Mouse (Mus musculus) liver, embryonic 14.5 days (tissue): ENCODE data around the gene Rbp1.

Source experiments
- CTCF ChIP-seq: IDR thresholded peaks from 2 replicates; pipeline ENCODE4 v1.5.1; 2016; ENCODE audit warnings: antibody characterized with exemption, low read depth, control low read depth
- EP300 ChIP-seq: IDR thresholded peaks from 2 replicates; pipeline ENCODE4 v1.6.1; 2016; ENCODE audit warnings: antibody characterized with exemption, low read depth

DNA sequence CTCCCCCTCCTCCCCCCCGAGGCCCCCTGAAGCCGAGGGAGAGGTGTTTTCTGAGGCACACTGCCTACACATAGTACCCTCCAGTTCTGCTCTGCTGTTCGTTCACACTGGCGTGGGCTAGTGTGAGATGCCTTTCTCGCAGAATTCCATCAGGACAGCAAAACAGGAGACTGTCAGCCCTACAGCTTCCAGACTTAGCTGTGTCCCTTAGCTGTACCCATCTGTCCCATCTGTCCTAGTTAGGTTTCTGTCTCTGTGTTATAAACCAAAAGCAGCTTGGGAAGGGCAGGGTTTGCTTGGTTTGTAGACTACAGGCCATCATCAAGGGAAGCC, 34.2 kb upstream of the Rbp1 start:
- no peak for TF ChIP-seq EP300
- no peak for TF ChIP-seq CTCF
